Mouse (Mus musculus) liver, adult (tissue): Measurements from ENCODE around the gene Ess2.

Experiments used
- GATA4 ChIP-seq: IDR thresholded peaks from 2 replicates; pipeline ENCODE4 v1.6.1; 2014; ENCODE audit warnings: mild to moderate bottlenecking, low read length; ENCODE audit not compliant: insufficient replicate concordance

Ess2 gene

GRCm38 (mm10) chr16:17911052-17911595 is at the start of gene Ess2:
Ess2 (minus strand) TSS chr16:17911348.
- no peak; the same call in 1 of the 2 replicates for TF ChIP-seq GATA4

GRCm38 (mm10) chr16:17951618-17952017 is 40.5 kb upstream of the Ess2 start:
- no peak for TF ChIP-seq GATA4

DNA sequence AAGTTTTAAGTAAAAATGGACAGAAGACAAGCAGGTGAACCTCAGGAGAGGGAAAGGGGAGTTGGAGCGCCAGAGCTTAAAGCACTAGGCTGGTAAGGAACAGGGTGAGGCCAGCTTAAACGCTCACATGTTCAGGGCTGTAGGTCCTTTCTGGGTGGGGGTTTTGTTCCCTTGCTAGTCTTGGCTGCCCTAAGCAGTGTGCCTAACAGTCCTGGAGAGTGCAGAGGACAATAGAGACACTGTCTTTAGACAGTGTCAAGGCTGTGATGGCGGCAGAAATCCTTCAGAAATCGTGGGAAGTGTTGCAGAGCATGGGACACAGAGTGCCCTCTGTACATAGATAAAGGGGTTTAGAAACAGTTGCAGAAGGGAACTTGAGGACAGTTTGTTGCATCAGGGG is 38.9 kb upstream of the Ess2 start:
- no peak for TF ChIP-seq GATA4

DNA sequence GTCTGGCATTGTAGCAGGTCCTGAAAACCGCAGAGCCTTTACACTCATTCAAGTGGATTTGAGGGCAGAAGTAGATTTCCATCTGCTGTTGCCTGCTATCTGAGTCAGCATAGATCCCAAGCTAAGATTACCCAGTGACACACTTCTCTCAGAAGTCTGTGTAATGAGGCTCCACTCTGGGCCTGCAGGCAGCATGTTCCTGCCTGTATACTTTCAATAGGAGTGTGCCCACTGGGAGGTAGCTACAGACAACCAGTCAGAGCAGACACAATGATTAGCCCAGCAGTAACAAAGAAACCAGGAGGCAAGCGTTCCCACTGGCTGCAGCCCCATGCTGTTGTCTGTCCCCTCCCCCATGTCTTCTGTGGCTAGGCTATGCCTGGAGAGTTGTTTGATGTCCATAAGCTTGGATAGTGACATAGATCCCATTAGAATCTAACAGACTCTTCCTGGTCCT is 38.3 kb upstream of the Ess2 start:
- TF ChIP-seq GATA4: no peak

GRCm38 (mm10) chr16:17945081-17945831 is 34.1 kb upstream of the Ess2 start:
- no peak for TF ChIP-seq GATA4

- TF ChIP-seq GATA4: no peak
Measured at GRCm38 (mm10) chr16:17943466-17943865, 32.3 kb upstream of the Ess2 start.

GRCm38 (mm10) chr16:17939255-17939751 is 28.2 kb upstream of the Ess2 start:
- no peak for TF ChIP-seq GATA4

- no peak for TF ChIP-seq GATA4
Measured at GRCm38 (mm10) chr16:17938821-17939220, 27.7 kb upstream of the Ess2 start.

DNA sequence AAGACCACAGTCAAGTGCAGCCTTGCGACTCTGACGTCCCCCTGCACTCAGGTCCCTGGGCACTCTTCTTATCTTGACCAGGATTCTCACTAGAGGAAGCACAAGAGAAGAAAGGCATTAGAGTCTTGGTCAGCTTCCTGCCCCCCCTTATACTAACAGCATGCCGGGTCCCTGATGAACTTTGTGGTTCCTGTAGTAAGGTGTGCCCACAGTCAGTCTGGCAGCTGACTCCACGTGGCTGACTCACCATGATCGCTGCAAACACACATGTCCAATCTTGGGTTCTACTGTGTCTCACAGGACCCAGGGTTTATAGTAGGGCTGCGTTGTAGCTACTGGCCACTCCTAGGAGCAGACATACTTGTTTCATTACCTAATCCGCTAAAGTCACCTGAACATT is 27.0 kb upstream of the Ess2 start:
- no peak for TF ChIP-seq GATA4

DNA sequence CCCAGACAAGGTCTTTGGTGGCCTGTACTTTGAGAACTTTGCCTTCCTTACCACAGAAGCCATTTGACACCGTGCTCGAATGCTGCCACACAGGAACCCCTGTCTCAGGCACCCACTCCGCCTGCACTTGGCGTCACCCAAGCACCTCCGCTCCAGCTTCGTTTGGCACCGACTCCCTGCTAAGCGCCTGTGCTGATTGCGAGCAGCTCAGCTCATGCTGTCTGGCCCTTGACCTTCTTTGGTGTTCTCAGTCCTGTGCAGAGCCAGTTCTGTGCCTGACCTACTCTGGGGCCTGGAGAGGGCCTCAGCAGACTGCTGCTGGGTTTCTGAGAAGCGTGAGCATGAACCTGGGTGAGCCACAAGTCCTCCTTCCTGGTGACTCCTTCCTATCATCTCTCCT is 25.6 kb upstream of the Ess2 start:
- no peak for TF ChIP-seq GATA4

- TF ChIP-seq GATA4: no peak
Measured at GRCm38 (mm10) chr16:17934445-17934910, 23.3 kb upstream of the Ess2 start.

GRCm38 (mm10) chr16:17933594-17934444 is 22.7 kb upstream of the Ess2 start:
- no peak for TF ChIP-seq GATA4

DNA sequence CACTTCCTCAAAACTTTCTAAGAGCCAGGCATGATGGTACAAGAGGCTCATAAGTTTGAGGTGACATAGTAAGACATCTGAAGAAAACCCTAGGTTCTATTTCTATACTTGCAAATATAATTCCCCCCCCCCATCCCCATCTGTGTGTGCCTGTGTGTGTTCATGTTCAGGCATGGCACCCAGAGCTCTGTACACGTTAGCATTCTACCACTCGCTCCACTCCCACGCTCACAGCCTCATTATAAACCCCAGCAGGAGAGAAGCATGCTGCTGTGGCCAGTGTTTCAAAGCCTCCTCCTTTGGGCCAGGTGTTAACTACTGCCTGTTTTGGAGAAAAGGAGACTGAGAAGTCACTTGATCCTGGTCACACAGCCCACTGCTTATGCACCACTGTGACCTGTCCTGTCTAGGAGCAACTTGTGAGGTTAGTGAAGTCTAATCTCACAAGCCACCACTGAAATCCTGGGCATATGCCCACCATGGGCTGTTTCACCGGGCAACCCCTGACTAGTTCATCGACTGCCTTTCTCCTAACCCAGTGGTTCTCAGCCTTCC is 20.8 kb upstream of the Ess2 start:
- no peak for TF ChIP-seq GATA4

DNA sequence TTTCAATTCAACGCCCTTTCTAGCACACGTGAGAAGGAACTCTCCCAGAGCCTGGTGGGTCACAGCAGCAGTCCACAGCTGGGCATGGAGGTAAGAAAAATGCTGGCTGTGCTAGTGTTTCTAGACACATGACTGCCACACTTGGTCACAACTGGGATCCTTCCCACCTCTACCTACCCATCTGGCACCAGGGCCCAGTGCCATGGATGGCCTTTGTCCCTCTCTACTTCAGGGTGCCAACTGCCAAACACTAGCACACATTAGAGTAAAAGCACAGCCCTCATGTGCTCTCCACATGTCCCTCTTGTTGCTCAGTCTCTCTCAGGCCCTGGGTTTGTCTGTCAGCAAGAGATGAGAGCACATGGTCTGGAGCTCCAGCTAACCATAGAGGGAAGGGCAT is 18.5 kb upstream of the Ess2 start:
- no peak for TF ChIP-seq GATA4

- TF ChIP-seq GATA4: no peak
Measured at GRCm38 (mm10) chr16:17929211-17929610, 18.1 kb upstream of the Ess2 start.
